Mouse (Mus musculus): ENCODE data around the gene Flvcr1.

GRCm38 (mm10) chr1:191062781-191063485 is 37.0 kb upstream of the Flvcr1 start, which contains the start of the genes Tatdn3 and Nsl1:
- TF ChIP-seq CTCF (IDR thresholded peaks at IDR 0.05; ENCODE audit: control insufficient read depth, insufficient read depth, insufficient read length) (no peak), MYOG (IDR thresholded peaks at IDR 0.05; ENCODE audit: control insufficient read depth, extremely low read depth, insufficient read length) (no peak), USF1 (IDR thresholded peaks at IDR 0.05; ENCODE audit: low read depth) (no peak)
